Mouse (Mus musculus) thymus, postnatal 36 days (tissue): ENCODE results near the gene Mbd6.
"Not testable (repeated sequence)": the region's sequence is repeated elsewhere in the genome, so short reads cannot be mapped to it uniquely, and the experiment has no call there.

Experiments used
- DNase-seq, 2 experiments: peaks; one replicate each; pipeline ENCODE4 v3.0.0; 2022; ENCODE audit warnings: mixed read lengths in 2 of 2

The Mbd6 gene

DNA sequence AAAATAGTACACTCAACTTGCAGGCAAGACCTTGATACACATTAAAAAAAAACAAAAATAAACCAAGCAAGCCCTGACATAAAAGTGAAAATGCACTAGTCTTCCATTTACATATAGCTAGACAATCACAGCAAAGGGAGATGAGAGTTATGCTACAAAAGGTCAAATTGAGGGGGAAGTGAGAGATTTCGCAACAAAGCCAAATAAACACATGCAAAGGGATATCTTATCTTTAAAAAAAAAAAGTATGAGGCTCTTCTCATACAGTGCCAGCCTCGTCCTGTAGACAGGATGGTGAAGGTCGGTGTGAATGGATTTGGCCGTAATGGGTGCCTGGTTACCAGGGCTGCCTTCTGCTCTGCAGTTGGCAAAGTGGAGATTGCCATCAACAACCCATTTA is 24.0 kb upstream of the Mbd6 start:
- no peak for DNase-seq

DNA sequence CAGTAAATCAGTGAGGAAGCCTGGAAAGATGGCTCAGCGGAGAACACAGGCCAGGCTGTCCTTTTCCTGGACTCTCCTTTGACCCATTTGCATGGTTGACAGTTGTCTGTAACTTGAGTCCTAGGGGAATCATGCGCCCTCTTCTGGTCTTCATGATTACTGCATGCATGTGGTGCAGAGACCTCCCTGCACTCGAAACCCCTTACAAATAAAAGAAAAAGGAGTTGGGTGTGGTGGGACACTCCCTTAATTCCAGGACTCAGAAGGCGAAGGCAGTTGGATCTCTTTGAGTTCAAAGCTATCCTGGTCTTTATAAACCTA is 23.5 kb upstream of the Mbd6 start:
- peak; percentile 80 to 83 for DNase-seq

DNA sequence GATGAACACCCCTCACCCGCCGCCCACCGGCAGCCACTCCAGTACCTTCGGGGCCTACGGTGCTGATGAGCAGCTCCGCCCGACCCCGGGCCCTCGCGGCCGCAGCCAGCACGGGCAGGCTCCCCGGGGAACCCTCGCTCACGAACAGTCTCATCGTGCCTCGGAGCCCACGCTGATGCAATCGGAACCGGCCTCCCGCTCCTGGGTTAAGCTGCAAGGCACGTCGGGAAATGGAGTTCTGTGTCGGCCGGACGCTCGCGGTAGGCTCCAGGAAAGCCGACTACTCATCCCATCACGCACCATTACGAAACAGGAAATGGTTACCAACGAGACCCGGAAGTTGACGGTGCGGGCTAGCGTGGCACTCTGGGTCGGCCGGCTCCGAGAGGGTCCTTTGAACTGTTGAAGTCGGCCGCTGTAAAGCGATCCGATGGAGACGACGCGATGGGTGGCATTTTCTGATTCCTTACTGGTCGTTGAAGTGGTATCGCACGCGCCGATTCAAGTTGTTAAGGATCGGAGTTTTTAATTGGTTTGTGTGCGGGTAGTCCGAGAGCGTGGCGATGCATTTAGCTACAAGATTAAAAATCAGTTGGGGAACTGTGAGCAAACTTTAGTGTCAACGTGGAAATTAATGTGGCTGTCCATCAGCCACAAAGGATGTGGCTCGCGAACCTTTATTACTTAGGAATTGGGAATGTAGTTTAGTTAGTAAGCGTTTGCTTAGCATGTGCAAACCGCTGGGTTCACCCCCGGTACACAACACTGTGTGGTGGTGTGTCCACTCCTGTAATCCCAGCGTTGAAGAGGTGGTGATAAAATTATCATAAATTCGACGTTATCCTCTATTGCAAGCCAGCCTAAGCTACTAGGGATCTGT is 22.9 kb upstream of the Mbd6 start, which contains the start of gene Mars:
Gene Mars, minus strand, starts transcription at position 311 of the 880 bp plus-strand sequence.
- DNase-seq = peak; percentile 89 to 91

DNA sequence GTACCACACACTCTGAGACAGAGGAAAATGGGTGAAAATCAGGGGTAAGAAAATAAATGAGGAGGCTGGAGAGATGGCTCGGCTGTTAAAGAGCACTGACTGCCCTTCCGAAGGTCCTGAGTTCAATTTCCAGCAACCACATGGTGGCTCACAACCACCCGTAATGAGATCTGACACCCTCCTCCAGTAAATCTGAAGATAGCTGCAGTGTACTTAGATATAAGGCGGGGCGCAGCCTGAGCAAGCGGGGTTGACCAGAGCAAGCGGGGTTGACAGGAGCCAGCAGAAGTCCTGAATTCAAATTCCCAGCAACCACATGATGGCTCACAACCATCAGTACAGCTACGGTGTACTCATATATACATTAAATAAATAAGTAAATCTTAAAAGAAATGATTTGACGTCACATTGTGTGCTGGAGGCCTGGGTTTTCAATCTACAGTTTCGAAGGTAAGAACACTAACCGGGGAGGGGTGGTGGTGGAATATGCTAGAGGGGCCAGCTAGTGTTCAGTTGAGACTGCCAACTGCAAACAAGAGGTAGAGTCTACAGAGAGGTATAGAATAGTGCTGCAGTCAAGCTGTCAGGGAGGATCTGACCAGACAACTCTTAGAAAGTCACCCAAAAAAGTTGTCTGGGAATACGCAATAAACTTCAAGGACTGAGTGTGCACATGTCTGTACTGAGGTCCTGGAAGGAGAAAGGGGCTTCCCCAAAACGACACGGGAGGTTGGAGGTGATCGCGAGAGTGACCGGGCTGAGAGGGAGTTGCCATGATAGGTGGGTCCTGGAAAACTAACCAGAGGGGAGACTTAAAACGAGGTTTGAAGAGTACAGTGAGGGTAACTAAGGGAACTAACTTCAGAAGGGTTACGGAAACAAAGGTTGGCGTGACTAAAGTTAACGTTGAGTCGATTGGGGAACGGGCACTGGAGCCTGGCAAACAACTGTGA is 22.0 kb upstream of the Mbd6 start:
- DNase-seq = no peak

DNA sequence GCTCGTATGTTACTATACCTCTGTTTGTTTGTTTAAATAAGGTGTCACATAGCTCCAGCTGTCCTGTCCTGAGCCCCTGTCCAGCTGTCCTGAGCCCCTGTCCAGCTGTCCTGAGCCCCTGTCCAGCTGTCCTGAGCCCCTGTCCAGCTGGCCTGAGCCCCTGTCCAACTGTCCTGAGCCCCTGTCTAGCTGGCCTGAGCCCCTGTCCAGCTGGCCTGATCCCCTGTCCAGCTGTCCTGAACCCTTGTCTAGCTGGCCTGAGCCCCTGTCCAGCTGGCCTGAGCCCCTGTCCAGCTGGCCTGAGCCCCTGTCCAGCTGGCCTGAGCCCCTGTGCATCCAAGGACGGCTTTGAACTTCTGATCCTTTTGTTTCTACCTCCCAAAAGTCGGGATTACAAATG is 20.3 kb upstream of the Mbd6 start:
- not testable (repeated sequence) for DNase-seq

DNA sequence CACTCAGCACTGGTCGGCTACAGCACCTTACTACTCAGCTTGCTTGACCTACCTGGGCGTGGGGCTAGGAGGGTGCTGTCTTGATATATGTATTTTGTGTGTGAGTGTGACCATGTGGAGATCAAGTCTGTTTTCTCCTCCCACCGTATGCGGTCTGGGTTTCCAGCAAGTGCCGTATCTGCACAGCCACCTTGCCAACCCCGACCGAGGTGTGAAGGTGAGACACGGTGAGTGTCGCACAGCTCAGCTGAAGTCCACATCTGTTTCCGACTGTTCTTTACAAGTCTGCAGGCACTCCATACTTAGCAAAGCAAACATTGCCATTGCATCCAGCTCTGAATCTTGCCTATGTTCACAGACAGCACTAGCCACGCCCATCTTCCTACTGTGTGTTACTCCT is 14.3 kb upstream of the Mbd6 start:
- DNase-seq = no peak

DNA sequence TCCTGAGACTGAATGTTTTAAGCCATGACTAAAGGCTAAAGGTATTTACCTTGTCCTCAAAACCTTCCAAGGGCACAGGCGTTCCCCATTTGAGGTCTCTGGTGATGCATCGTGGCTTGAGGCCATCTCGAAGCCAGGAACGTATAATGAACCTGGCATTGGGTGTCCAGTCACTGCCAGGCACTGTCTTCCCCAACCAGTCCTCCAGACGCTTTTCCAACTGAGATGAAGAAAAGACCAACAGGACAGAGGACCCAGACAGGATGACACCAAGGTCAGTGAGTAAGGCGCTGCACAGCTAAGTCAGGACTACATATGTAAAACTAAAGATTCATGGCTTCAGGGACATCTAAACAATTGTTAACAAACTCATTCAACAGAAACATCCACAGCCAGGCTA is 11.5 kb upstream of the Mbd6 start:
- DNase-seq = no peak

DNA sequence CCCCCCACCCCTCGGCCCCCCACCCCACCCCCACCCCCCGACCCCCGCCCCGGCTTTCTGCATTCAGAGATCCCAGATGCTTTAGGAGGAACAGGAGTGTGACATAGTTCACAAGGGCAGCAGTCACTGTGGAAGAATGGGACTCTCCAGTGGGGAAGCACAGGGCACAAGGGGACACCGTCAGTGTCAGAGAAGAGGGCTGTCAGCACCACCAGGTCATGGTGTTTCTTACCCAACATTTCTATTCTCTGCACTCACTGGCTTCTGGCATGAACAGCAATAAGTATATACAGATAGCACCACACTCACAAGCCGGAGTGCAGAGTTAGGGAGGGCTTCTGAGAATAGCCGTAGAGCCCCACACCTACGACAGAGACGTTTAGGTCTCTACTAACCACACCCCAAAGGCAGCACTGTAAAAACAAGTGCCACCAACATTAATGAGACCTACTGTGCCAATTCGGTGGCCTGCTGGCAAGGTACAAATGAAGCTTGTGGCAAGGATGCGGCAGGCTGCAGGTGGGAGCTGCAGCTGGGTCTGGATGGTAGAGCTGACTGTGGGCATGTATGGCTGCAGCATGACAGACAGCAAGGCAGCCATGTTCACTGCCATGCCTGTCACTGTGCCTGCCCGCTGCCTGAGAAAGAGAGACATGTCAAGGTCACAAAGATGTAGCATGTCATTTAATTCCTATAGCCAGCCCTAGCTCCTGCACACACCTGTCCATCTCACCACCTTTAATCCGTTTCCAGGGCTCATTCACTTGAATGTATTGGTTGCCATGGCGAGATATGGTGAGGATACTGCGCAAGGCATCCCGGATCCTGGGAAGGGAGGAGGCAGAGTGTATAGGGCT is 8.4 kb upstream of the Mbd6 start:
- no peak for DNase-seq

DNA sequence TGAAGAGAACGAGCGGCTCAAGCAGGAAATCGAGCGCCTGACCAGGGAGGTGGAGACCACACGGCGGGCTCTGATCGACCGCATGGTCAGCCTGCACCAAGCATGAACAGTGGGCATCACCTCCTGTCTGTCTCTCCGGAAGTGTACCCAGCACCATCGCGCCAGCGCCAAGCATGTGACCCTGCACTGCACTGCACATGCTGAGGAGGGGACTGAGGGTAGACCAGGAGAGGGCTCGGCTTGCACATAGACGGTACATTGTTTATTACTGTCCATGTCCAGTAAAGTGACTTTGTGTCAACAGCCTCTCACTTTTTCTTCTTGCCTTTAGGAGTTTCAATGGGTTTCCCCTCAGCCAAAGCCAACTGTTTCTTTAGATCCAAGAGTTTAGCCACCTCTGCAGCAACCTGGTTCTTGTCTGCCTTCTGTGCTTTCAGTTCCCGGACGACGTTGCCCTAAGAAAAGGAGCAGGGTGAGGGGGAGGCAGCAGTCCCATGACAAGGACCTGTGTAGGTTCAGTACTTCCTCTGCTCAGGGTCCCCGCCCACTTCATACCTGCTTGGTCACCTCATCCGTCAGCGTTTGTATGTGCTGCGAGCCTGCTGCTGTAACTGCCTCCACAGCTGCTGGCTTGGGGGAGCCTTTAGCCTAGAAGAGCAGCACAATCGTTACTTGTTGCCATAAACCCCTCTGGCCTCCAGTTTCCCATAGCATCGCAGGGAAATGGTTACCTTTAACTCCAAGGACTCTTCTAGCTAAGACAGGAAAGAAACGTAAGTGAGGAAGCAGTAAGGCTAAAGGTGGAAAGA is 7.4 kb upstream of the Mbd6 start:
- DNase-seq = no peak

DNA sequence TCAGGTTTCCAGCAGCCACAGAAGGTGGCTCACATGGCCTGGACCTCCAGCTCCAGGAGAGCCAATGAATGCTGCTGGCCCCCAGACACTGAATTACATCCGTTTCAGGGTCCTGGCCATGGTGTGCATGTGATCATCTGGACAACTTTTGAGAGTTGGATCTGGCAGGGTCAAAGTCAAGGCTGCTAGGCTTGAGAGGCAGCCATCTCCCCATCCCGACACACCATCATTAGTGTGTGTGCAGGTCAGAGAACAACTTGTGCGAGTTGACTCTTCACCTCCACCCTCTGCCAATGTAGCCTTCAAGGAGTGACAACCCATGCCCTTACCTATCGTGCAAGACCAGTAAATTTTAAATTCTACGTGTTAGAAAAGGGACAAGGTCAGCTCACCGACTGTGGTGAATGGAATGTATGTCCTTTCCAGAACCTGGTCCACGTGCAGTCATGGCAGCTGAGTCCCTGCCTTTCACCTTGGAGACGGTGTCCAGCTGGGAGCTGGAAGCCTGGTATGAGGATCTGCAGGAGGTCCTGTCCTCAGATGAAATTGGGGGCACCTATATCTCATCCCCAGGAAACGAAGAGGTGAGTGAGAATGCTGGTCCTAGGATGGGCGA is 6.2 kb upstream of the Mbd6 start:
- DNase-seq = no peak

DNA sequence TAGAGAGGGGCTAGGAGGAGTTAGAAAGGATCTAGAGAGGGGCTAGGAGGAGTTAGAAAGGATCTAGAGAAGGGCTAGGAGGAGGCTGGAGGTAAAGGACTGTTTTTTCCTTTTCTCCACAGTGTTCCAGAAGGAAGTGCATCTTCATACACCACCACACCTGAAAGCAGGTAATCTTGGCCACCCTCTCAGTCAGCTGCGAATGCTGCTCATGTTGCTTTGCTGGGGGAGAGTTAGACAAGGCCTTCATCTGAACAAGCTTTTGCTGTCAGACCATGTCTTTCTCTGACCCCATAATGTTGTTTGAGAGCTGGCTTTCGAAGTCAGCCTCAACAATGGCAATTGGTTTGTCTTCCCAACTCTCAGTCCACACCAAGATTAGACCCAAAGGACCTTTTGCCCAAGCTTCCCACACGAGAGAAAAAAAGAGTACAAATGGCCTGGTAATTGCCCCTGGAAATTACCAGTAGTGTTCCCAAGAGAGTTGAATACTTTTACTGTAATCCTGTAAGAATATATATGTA is 4.8 kb upstream of the Mbd6 start:
- DNase-seq = no peak

DNA sequence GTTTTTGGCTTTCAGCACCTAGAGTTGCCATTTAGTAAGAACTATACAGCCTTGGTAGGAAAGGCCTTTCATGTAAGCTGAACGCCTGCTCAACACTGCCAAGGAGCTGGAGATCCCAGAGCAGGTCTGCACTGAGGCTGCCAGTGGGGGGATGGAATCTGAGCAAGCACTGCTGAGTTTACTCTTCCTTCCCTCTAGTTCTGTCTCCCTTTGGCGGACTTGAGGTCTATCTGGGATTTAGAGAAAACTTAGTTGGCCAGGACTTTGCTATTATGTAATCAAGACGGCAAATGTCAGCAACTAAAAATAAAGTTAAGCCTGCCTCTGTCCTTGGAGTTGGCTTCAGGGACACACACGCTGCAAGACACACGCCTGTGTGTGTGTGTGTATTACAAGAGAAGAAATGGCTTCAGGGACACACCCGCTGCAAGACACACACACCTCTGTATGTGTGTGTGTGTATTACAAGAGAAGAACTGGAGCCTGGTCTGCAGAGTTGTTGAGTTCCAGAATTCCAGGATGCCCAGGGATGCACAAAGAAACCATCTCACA is 4.2 kb upstream of the Mbd6 start:
- no peak for DNase-seq

DNA sequence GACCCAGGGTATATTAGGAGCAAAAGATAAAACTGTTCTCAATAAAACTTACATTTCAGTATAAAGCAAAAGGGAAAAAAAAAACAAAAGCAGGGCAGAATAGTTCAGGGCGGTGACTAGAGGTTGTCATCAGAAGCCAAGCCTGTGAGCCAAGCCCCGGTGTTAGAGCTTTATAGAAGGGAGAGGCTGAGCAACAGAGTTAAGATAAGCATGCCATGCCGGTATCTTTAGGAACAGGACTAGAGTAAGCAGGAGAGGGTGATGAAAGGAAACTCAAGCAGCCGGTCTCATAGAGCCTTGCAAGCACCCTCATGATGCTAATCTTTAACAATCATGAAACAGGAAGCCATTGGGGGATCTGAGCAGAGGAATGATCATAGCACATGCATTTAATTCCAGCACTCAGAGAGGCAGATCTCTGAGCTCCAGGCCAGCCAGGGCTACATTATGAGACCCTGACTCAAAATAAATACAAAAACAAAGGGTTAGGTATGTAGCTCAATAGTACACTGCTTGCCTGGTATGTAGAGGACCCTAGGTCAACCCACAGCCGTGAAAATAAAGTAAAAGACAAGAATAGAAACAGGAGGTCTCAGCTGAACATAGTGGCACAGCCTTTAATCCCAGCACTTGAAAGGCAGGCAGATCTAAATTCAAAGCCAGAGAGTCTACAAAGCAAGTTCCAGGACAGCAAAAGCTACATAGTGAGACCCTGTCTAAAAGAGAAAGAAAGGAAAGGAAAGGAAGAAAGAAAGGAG is 3.2 kb upstream of the Mbd6 start:
- no peak for DNase-seq

DNA sequence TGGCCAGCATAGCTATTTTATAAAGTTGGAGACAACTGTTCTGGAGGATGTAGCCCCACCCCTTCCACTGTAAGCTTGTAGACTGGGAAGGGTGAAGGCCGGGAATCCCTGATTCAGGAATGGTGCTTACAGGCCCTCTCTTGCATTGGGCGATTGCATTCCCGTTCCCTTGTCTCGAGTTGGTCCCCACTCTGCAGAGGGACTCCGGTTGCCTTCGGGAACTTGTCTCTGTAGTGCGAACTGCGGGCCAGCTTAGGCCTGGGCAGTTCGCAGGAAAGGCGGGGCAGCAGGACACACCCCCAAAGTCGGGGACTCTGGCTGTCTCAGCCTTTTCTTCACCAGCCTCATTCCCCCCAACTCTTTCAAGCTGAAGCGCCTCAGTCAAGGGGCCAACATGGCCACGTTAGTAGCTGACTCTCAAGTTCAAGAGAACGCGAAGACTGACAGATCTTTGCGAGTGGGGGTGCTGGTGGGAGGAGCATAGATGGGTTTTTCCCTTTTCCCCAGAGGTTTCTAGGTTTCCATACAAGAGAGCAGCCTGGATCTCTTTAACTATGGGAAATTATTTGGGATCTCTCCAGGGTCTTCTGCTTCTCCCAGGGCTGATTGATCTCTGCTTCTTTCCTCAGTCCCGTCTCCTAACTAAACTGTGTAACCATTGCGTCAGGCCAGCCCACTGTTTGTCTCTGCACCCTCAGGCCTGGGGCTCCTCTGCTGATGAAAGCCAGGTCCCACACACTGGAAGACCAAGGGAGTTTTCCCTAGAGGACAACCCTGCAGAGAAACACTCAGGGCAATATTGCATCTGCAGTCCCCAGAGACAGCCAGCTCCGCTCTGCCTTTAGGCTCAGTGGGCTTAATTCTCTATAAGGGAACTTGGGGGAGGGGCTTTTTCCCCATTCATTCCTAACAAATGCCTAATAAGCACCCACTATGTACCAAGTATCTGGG is 2.4 kb upstream of the Mbd6 start:
- peak; percentile 56 to 70 for DNase-seq

DNA sequence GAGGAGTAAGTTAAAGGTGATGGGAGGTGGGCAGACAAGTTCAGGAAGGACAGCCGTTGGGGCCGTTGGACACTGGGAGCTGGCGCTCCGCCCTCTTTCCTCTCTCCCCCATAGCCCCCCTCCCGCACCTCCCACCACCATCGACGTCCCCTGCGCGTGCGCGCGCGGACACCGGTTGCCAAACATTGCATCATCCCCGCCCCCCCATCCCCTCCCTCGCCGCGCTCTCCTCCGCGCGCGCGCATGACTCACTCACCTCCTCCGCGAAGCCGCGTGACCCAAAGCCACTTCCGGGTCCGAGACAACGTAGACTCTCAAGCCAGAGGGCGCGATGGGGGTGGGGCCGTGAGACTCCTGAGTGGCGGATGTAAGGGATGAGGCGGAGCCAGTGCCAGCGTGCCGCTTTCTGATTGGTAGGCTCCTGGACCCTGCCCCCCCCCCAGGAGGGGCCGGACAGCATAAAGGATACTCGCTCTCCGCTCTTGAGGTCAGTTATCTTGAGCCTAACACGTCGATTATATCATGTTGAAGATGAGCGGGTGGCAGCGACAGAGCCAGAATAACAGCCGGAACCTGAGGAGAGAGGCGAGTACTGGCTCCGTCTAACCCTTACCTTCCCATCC is 1.6 kb upstream of the Mbd6 start:
- peak; percentile 99 to 100 for DNase-seq

DNA sequence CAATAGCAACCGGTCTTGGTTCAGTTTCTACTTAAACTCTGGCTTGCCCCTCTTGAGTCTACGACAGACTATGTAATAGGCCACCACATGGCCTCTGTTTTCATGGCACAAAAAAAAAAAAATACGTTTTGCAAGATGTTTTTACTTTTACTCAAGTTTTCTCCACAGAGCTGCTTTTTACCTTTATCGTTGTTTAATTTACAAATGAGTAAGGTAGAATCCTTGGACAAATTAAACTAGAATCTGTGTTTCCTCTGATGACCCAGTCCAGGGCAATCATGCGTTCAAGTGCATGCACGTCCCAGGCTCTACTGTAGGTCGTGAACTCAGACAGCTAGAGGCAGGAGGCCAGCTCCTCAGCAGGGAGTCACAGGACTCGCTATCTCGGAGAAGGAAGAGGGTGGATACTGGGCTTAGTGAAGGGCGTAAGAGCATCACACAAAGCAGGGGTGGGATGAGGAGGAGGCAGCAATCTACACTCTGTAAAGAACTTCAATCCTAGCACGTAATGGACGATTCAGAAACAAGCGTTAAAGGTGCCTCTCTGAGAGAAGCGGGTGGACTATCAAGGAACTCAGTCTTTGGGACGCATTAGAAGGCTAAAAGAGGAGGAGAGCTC is 864 bp upstream of the Mbd6 start:
- peak; percentile 51 for DNase-seq

DNA sequence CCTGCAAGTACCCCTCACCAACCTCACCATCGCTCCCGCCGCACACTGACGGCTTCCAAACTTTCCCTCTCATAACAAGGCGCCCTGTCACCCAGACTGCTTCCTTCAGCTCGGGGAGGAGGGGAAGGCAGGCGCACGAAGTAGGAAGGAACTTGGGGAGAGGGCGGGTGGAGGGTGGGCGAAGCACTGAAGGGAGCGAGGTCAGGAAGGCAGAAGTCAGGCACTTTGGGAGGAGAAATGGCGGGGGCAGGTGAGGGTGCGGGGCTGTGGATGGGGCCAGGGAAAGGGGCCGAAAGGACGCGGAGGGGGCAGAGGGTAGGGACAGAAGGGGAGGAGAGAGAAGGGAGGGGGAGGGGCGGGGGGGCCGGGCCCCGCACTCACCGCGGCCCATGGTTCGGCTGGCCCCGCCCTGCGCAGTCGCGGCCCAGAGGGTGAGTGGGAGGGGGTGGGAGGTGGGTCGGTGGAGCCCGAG is 454 bp downstream of the Mbd6 start:
- DNase-seq = peak in 1 of 2 experiments; percentile 75

DNA sequence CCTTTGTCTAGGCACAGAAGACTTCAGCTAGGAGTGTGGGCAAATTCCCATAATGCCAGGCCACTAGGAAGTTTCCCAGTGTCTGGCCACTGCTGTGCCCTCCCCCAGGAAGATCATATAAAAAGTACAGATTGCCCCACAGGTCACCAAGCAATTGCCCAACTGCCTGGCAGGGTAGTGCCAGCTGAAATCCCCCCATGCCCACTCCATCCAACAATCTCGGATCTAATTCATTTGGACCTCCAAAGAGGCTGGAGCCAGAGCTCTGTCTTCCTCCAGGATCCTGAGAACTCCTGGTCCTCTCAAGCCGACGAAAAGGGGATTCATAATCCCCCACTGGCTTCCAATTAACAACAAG is 903 bp downstream of the Mbd6 start:
- no peak for DNase-seq
